Mouse (Mus musculus): Measurements from ENCODE around the gene Spo11.

DNA sequence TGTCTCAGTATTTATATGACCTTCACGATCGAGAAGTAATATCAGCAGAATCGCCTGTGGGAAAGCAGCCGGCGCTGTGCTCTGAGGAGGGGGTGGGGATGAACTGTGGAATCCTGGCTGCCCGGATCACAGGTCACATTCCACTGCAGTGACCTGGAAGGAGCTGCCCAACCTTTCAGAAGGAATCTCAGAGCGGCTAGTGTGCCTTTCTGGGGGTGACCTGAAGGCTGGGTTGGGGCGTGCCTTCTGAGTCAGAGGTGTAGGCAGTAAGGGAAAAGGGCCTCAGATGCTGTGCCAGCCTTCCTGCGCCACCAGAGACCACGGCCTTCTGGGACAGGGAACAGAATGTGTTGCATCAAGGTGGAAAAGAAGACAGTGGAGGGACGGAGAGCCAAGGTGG lies 12.3 kb upstream of the Spo11 start:
- TF ChIP-seq GATA1 (IDR thresholded peaks at IDR 0.05; ENCODE audit: borderline replicate concordance, low read length) (no peak), FLI1 (IDR thresholded peaks at IDR 0.05; ENCODE audit: low read length) (no peak)
